Mouse (Mus musculus) gastrocnemius, postnatal 36 days (tissue): Measurements from ENCODE around the gene 4930562C15Rik. TPM values are rescaled to one million over a fixed set of nuclear protein-coding genes. Genes with fewer than 3 reads are reported as not detected.
"Not testable (repeated sequence)": the region's sequence is repeated elsewhere in the genome, so short reads cannot be mapped to it uniquely, and the experiment has no call there.

Experiments used
- DNase-seq, 2 experiments: peaks; one replicate each; pipeline ENCODE4 v3.0.0; 2022
- intact Hi-C: fragments of 180-260 bp; cut with DNase I; formaldehyde crosslinking; loops from one replicate; pipeline ENCODE4 v1.15.1; 2025
- long read RNA-seq, 2 experiments: library from polyadenylated mRNA; stranded (forward); transcript quantifications; one replicate each; pipeline ENCODE4 v2.0.0; 2021
- total RNA-seq, 2 experiments: library from RNA; stranded (reverse); gene quantifications; 2 replicates each; pipeline ENCODE4 v1.2.3; 2021

Gene 4930562C15Rik
- total RNA-seq: not detected
- long read RNA-seq, experiment 1: 0 reads
- long read RNA-seq, experiment 2: 0 reads

GRCm38 (mm10) chr16:4835191-4835590, at the start of gene 4930562C15Rik:
Gene 4930562C15Rik (plus strand): TSS chr16:4835416.
- no peak for DNase-seq
- intact Hi-C loops: no loop called here

GRCm38 (mm10) chr16:4785706-4786105, 49.5 kb upstream of the 4930562C15Rik start:
- intact Hi-C loops: loop anchor here (5.0 kb wide), 2 partner anchors 58 to 103 kb away; partner anchors contain the start of gene Hmox2
- DNase-seq: no peak

DNA sequence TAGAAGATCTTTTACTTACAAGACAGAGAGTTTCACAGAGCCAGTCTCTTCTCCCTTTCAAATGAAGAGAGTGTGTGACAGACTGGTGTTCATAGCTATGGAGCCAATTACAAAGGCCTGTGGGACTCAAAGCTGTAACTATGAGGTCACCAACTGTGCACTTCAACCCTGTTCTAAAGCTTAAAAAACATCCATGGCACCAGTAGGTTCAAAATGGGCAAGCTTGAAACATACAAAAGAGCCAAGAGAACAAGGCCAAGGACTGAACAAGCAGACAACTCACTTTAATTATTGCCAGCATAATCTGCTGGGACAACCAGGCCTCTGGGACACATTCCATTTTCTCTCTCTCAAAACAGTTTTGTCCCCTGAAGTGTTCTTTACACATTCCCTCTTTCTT, 47.0 kb upstream of the 4930562C15Rik start:
- no peak for DNase-seq
- intact Hi-C loops: loop anchor here (5.0 kb wide), 2 partner anchors 61 to 106 kb away; partner anchors contain the start of gene Hmox2

GRCm38 (mm10) chr16:4789311-4789768, 45.9 kb upstream of the 4930562C15Rik start:
- intact Hi-C loops: loop anchor here (5.0 kb wide), 2 partner anchors 62 to 107 kb away; partner anchors contain the start of gene Hmox2

DNA sequence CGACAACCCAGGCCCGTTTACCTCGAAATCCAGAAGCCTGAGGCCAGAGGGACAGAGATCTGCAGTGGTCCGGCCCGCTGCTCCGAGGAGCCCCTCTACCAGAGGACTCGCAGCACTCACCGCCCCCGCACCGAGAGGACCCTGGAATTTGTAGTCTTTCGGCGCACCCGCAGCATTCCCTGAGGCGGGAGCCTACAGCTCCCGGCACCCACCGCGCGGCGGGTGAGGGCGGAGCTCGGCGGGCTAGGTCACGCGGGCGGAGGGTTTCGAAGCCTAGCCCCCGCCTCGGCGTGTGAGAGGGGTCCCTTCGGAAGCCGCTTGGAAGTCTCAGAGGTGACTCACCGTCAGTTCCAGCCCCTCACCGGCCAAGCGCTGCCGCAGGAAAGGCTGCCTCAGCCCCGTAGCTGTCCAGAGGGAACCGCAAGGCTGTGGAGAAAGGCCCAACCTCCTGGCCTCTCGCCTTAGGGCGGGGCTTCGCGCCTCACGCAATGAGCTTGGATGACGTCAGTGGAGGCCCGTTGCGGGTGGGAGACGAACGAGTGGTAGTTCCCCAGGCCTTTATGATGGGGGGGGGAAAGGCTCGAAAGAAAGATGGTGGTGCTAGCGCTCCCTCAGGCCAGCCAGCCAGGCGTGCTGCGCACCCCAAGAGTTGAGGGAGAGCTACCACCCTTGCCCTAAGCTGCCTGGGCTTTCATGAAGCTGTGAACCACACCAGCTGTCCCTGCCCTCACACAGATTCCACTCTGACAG, 45.2 kb upstream of the 4930562C15Rik start, which contains the start of gene Cdip1:
TSS of gene Cdip1 (minus strand) at position 483 of the 750 bp plus-strand sequence.
- peak; percentile 90 to 96 for DNase-seq

More at GRCm38 (mm10) chr16:4789311-4789768, 45.9 kb upstream of the 4930562C15Rik start:
- DNase-seq: peak; percentile 17 to 36

DNA sequence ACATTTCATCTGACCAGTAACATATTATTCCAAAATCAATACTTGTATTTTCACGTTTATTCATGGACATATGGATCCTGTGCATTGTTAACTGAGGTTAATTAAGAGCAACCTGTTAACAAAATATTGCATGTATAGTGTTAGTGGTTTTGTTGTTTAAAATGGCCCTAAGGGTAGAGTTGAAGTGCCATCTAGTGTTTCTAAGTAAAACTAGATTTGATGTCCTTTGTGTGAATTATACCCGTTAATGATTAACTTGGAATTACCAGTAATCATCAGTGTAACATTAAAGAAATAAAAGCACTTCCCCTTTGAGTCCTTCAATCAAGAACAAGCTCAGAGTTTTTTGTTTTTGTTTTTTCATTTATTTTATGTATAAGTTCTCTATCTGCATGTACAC, 43.9 kb upstream of the 4930562C15Rik start:
- intact Hi-C loops: loop anchor here (2.0 kb wide), 1 partner anchor 27 kb away; no protein-coding TSS in a partner anchor
- no peak for DNase-seq

More for the DNA sequence above, 45.2 kb upstream of the 4930562C15Rik start, which contains the start of gene Cdip1:
- intact Hi-C loops: loop anchor here (2.0 to 5.0 kb wide), 3 partner anchors 25 to 108 kb away; partner anchors contain the start of gene Hmox2

DNA sequence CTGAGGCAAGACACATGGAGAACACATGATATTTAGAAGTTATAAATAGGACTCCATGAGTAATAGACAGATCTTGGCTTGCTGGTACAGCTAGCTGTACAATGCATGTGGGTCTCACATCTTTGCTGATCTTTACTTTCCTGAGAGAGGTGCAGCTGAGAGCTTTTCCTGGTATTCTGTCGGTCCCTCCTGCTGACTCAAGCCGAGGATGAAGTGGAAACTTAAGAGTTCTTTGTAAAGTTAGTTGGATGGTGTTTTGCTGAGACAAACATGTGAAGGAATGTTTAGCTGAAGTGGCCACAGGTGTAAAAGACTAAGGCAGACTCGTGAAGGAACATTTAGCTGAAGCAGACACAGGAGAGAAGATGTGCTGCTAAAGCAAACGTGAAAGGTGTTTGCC, 38.6 kb upstream of the 4930562C15Rik start:
- no peak for DNase-seq
- intact Hi-C loops: no loop called here

DNA sequence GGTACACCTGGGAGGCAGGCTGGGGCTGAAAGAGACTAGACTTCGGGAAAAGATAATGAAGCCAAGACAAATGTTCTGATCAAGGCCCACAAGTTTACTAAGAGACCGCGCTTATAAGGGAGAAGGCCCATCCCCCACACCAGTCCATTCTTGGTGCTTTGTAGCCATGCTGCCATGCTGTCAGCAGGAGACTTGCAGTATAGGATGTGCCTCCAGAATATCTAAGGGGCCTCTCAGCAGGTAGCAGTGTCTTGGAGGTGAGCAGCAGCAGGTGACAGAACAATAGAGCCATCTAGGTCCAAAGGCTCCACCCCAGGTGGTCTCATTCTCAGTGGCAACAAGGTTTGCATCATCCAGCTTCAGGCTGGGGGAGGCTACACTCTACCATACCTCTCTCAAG, 16.9 kb upstream of the 4930562C15Rik start:
- no peak for DNase-seq
- intact Hi-C loops: no loop called here

DNA sequence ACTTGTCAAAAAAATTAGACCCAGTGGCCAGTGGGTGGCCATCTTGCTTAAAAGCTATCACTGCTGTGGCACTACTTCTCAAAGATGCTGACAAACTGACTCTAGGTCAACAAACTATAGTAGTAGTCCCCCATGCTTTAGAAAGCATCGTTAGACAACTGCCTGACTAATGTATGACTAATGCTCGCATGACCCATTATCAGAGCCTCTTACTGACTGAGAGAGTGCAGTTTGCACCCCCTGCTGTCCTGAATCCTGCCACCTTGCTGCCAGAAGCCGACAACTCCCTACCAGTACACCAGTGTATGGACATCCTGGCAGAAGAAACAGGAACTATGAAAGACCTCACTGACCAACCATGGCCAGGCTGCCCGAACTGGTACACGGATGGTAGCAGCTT, 10.8 kb upstream of the 4930562C15Rik start:
- DNase-seq, intact Hi-C loops: not testable (repeated sequence)

DNA sequence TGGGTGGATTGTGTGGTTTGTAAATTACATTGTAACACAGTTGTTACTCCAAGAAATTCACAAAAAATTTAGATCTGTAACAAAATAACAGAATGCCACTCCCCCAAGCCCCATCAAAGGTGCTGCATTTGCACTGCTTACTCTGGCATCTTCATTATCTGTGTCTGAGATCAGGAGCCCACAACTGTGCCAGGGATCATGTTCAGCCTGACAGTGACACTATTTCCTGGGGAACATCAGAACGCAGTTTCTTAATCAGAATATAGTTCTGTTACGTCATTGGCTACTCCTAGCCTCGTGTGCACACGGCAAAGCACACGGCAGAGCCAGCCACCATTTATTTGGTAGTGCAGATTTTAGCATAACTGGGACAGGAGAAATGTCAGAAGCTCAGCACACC, 7.6 kb upstream of the 4930562C15Rik start:
- intact Hi-C loops: no loop called here
- DNase-seq: no peak

- DNase-seq: no peak
Measured at GRCm38 (mm10) chr16:4829271-4829900, 5.8 kb upstream of the 4930562C15Rik start.

DNA sequence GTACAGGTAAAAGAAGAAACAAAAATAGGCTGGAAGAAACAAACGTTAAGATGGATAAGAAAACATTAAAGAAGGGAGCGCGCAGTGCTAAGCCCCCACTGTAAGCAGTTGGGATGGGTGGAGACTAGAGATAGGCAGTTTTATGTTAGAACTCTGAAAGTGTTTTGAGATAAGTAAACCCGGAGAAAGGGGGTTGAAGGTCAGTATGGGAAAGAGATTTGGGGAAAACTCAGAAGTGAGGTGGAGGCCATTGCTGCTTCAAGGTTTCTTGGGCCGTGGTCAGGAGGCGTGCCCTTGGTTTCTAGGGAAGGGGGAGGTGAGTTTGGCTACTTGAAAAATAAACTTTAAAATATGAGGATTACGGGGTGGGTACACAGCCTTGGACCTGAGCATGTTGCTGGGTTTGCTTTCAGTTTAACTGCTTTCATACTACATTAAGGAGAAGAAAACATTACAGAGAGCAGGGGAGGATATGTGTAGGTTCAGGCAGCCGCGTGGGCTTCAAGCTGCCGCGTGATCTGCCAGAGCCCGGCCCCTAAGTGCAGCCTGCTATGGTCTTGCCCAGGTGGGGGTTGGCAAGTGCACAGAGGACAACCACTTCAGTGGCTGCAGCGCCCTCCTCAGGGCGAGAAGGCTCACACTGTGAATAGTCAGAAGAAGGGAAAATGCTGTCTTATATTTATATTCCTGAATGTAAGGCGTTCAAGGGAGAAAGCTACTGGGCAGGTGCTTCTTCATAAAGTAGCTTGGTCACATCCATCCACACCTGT, 3.4 kb upstream of the 4930562C15Rik start:
- intact Hi-C loops: no loop called here

More at GRCm38 (mm10) chr16:4829271-4829900, 5.8 kb upstream of the 4930562C15Rik start:
- intact Hi-C loops: no loop called here

DNA sequence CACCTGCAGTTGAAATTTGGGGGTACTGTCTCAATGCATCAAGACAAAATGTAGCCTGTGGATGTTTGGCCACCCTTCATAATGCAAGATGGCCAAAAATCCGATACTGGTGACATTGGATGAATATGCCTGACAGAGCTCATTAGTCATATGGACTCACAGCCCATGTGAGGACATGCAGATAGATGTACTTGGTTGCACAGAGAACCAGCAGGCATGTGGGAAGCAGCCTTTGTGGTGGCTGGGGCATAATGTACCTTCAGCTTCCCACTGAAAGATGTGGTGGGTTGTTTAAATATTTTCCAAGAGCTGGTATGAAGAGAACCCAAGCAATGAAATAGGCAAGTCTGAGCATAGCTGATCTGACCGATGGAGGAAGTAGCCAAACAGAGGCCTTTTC, 1.4 kb upstream of the 4930562C15Rik start:
- intact Hi-C loops: no loop called here
- no peak for DNase-seq

More for the DNA sequence above, 3.4 kb upstream of the 4930562C15Rik start:
- DNase-seq: no peak

DNA sequence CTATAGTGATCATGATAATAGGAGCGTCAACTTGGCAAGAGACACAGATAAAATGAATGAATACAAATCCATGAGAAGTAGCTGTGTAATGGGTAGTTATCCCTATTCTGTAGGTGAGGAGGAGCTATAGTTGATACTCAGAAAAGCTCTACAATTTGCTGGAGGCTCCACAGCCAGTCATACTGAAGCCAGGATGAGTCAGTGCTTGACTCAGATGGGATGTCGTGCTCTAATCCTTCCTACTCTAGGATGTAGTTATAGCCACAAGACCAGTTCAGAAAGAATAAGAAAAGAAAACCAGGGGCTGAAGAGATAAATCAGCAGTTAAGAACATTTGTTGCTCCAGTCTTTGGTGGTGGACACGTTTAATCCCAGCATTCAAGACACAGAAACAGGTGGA, 2.4 kb downstream of the 4930562C15Rik start:
- intact Hi-C loops: no loop called here

GRCm38 (mm10) chr16:4839552-4839951, 4.3 kb downstream of the 4930562C15Rik start:
- intact Hi-C loops: no loop called here
- no peak for DNase-seq

More for the DNA sequence above, 2.4 kb downstream of the 4930562C15Rik start:
- no peak for DNase-seq

GRCm38 (mm10) chr16:4840231-4840630, 5.0 kb downstream of the 4930562C15Rik start:
- intact Hi-C loops: no loop called here
- DNase-seq: no peak

- intact Hi-C loops: no loop called here
Measured at GRCm38 (mm10) chr16:4847041-4847440, 11.8 kb downstream of the 4930562C15Rik start.

GRCm38 (mm10) chr16:4848090-4848489, 12.9 kb downstream of the 4930562C15Rik start:
- intact Hi-C loops: no loop called here
- no peak for DNase-seq

More at GRCm38 (mm10) chr16:4847041-4847440, 11.8 kb downstream of the 4930562C15Rik start:
- no peak for DNase-seq

DNA sequence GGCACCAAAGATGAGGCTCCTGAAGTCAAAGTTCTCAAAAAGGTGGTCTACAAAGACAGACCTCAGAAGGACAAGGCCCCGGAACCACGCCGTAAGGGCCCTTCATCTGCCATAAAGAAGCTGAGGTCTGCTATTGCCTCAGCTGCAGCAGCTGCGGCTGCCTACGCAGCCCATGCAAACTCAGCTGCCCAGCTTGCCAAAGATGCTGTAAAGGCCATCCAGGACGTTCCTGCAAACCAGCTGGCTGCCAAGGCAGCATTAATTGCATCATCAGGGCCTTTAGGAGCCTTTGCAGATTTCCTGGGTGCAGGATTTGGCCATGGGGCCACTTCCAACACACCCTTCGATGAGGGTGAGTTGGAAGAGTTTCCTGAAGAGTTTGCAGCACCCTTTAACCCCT, 15.1 kb downstream of the 4930562C15Rik start:
- intact Hi-C loops: no loop called here
- DNase-seq: peak in 1 of 2 experiments; percentile 21
